Mouse (Mus musculus) kidney, adult 9 months (tissue): ENCODE results near the gene Rhbdd1.

ENCODE experiments used
- DNase-seq: peaks from one replicate; pipeline ENCODE4 v3.0.0; 2022

Gene Rhbdd1

DNA sequence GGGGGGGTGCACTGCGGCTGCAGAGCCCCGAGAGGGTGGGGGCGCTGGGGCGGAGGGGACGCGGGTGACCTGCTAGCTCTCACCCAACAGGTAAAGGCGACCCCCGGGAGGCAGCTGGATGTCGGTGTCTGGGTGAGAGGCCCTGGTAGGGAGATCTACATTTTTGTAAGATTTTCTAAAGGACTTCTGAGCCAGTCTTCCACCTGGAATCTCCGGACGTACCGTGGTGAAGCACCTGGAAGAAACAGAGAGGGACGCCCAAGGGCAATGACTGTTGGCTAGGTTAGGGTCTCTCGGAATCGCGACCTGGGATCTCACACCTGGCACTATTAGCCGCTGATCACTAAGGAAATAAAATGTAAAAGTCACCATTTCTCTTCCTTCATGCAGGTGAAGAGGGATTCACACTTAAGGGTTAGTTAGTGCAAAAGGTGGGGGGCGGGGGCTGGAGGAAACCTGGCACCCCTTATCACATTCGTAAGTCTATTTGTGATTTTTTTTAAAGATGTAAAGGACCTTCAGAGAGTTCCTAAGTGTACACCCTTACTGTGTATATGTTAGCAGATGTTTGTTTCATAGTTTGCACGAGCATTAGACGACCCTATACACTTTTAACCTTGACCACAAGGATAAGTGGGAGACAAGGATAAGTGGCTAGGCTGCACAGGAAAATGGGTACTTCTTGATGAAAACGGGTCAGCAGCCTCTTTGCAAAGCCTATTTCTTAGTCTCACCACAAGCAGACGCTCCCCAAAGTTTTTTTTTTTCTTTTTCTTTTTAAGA lies 24.1 kb upstream of the Rhbdd1 start:
- DNase-seq: peak; percentile 27

DNA sequence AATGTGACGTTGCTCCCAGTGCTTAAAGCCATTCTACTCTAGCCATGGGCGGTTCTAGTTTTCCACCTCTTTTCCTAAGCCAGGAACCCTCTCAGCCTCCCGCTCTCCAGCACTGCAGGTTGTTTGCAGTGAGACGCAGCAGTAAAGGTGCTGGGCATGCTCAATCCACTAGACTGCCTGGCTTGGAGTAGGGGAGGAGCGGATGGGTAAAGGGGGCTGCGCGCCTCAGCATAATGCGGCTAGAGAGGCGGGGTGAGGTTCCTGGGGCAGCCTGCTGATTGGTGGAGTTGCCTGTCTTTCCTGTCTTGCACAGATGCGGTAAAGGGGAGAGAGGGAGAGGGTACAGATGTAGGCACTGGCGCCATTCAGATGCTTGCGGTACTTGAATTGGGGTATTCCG lies 23.5 kb upstream of the Rhbdd1 start:
- peak; percentile 51 for DNase-seq

DNA sequence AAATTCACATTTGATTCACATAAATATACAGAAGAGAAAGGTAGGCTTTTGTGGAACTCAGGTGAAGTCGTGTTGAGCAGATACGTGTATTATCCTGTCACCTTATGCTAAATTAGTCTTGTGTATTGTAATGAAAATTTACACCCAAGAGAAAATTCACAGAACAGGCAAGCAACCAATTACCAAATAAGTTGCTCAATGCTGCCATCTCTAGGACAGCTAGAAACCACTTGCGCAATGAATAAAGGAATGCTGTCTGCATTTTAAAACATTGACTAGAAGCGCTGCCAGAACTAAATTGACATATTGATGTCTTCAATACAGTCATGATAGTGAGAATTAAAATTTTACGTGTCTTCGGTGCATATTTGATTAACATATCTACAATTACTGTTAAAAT lies 22.1 kb upstream of the Rhbdd1 start:
- DNase-seq: peak; percentile 61

DNA sequence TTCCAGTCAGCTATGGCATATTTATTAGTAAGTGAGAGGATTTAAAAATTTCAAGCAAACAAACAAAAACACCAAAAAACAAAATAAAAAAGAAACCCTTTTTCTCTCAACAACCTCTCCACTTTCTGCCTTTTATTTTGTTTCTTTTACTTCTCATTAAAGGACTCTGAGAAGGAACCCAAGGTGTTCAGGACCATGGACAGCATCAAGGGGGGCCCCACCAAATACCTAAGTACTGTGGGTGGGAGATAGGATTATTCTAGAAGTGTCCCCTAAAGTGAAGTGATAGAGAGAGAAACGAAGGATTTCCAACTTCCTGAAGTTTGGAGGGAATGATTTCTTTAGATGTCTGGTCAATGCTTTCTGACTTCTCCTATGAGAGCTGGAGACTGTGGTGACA lies 17.7 kb upstream of the Rhbdd1 start:
- DNase-seq: no peak

DNA sequence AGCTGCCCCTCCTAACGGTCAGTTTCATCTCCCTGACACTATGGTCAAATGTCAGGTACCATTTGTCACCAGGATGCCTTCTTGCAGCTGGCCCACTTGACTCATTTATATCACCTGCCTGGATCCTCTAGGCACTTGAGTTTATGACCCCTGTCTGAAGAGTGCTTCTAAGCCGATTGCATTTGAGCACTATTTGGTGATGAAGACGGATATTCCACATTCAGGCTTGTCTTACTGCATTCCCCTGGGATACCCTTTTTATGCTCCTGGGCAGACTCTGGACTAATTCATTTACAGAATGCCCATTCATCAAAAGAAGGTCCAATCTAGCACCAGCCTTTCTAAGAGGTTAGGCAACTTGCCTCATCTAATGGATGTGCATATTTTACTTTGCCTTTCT lies 11.8 kb upstream of the Rhbdd1 start:
- DNase-seq: no peak

DNA sequence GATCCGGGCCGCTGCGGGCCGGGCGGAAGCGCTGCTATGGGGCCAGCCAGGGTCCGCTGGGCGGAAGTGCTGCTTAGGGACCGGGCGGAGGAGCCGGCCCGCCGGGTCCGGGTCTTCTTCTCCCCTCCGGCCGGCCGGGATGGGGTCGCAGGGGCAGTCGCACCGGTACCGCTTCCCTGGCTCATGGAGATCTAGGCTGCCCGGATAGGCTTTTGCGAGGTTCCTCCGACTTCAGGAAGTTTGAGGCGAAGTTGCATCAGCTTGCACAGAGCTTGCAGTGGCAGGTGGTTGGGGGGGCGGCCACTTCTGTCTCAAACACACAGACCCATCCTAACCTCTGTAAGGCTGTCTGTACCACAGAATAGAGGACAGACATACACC lies 484 bp downstream of the Rhbdd1 start:
- no peak for DNase-seq

DNA sequence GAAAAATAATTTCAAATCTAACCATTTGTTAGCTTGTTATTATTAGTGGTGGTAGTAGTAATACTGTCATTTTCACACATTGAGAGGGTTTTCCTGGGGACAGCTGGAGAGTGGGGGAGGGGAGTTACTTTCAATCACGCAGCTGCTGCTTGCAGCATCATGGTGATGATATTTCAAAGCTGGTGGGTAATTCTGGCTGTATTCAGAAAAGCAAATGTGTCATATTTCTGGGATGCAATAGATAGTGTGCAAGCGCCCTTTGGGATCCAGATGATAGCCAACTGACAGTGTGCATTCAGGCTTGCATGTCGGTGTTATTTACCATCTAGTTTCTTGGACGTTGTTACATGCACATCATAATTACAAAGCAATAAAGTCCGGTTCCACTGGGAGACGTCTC lies 4.2 kb downstream of the Rhbdd1 start:
- no peak for DNase-seq

DNA sequence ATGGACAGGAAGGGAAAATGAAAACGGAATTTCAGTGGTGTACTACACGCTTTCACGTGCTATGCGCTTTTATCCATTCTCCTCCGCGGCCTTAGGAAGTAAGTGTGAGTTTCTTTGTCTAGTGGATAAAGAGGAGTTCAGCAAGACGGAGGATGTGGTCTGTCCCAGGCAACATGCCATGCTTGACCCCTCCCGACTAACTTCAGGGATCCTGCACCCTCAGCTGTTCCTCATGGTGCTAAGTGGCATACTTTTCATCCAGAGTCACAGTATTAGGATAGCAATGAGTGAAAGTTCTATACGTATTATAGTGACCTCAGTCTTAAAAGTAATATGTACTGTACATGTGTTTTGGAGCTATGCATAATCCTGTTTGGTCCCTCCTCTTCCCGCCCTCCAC lies 4.6 kb downstream of the Rhbdd1 start:
- no peak for DNase-seq

DNA sequence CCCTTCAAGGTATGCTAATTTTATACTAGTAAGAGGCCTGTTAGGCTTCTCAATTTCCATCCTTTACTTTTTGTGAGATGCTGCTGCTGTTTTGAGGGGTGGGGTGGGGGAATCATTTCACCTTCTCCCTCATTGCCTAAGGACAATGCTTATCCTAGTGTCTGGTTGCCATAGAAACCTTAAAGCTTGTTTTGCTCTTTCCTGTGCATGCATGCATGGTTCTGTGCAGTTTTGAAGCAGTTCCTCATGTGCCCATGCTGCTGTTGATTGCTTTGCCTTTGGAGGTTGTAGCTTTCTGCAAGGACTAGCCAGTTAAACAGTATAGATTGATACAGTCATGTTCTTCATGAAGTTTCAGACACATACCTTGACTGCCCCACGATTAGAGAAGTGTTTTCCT lies 5.2 kb downstream of the Rhbdd1 start:
- DNase-seq: no peak

DNA sequence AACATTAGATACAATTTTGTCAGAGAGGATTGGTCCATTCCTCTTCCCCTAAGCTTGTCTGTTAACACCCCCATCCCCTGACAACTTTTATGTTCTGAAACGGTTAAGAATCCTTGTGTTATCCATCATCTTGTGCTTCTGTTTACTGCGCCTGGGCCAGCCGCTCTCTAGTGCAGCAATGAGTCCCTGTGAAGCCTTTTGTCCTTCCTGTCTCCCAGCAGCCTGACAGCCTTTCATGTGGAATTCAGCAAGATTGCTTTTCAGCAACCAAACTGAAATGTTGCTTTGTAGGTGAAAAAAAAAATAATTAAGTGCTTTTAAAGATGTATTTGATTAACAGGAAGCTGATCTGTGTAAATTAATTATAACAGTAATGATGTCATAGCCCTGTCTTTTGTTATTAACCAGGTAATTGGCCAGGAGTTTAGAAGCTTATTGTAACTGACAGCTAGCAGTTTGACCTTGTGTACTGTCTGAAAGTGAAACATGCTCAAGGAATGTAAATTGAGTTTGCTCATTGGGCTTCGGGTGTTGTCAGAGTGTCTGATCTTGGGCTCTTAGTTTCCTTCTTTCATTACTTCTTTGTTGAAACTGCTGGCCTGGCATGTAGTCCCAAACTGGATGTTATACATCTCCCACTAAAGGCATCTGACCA lies 8.0 kb downstream of the Rhbdd1 start:
- DNase-seq: peak; percentile 35

DNA sequence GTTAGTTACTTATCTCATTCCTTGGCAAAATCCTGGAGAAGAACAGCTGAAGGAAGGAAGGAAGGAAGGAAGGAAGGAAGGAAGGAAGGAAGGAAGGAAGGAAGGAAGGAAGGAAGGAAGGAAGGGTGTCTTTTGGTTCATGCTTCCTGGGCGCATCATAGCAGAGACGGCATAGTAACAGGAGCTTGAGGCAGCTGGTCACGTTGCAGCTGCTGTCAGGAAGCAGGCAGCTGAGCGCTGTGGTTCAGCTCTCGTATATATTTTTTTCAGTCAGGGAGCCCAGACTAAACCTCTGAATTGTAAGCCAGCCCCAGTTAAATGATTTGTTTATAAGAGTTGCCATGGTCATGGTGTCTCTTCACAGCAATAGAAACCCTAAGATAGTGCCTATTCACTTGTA lies 9.9 kb downstream of the Rhbdd1 start:
- DNase-seq: no peak

DNA sequence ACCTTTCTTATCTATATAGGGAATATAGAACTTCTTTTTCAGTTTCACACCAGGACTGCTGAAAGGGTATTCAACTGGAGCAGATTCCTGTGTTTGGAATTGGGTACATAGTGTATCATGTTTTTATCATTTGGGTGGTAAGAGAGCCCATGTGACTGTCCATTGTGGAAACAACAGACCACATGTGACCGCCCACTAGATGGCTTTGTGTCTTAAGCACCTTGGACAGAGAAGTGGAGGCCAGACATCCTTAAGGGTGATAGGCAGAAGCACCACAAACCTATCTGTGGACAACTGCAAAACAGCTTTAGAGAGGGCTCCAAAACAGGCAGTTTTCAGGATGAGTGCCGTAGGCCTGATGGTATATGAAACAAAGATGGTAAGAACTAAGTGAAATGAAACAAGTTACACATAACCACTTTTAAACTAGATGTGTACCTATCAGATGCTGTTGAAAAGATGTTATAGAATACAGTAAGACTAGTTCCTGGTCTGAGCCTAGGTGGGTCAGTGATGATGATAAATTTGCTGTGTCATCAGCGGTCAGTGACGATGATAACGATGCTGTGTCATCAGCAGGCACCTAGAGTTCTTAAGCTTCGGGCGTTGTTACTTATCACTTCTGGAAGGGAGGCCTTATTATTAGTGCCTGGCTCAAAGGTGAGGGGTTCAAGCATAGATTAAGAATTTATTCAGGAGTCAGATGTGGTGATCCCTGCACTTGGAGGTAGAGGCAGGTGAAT lies 12.0 kb downstream of the Rhbdd1 start:
- no peak for DNase-seq

DNA sequence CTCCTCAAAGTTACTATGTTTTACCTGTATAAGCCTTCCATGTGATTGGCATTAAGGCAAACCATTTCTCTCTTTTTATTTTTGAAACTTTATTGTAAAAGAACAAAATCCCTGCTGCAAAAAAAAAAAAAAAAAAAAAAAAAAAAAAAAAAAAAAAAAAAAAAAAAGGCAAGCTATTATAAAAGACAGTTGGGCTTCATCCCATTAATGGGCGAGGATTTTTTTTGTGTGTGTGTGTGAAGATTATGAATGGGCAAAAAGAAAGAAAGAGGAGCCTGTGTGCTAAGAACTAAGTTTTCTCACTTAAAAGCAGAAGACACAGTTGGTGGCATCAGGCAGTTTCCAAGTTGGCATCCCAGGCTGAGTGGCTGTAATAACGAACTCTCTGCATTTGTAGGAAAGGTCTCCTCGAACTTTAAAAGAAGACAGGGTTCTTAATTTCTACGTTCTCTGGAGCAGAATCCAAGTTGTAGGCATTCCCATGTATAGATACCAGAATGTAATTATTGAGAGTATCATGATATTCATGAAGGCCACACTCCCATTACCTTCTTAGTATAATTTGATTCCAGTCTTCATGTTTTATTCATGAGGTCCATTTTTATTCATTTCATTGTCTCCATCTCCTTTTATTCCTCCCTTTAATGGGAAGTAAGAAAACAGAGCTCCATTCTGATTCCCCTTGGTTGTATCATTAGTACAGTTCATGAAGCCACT lies 13.1 kb downstream of the Rhbdd1 start:
- no peak for DNase-seq

DNA sequence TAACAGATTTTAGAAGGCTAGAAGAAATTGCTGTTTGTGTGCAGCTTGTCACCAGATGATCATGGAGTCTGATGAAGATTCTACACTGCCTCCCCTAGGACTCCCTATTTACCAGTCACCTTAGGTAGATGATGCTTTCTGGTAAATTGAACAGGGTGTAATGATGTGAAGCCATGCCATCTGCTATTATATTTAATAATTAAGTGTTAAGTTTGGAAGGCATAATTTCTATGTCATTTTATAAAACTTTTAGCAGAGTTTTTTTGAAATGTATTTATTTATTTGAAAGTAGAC lies 13.6 kb downstream of the Rhbdd1 start:
- DNase-seq: no peak

DNA sequence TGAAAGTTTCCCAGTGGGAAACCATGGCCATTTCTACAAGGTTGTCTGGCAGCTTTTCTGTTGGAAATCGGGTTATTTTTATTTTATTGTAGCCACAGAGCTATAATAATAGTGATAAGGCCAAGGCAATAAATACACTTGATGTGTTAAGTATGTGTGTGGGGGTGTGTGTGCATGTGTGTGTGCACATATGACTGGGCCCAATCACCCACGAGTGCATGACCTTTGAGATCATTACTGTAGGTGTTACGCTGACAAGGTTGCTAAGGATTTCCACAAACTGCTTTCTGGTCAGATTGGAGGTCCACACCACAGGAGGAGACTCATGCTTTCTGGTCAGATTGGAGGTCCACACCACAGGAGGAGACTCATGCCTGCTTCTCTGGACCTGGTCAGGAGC lies 18.3 kb downstream of the Rhbdd1 start:
- DNase-seq: no peak

DNA sequence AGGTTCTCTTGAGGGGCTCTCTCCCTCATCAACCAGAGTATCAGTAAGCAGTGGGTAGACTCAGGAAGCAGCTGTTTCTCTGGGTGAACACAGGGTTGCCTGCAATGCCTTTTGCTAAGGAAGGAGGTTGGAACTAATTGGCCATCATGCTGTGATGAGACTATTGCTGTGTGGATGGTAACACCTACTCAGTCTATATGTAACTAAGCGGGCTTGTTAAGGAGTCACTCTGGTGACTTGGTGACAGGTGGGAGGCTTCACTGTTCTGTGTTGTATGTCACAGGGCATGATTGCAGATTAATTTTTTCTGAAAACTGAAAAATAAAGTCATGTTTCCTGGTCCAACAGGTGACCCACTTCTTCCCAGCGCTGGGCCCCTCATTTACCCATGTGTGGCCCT lies 36.8 kb downstream of the Rhbdd1 start:
- DNase-seq: no peak

DNA sequence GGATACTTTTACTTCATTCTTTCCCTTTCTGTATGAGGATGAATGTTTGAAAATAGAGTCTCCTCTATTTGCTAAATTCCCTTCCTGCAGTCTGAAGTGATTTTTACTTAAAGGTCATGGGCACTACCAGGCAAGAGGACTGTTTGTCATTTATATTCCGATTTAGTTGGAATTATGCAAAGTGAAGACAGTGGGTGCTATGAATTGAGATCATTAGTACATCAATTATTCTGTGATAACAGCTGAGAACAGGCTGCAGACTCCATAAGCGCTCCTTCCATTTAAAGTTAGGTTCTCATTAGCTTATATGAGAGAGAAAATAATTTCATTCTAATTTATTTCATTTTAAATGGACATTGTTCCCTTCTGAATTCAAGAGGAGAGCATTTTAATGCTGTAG lies 37.5 kb downstream of the Rhbdd1 start:
- DNase-seq: no peak

DNA sequence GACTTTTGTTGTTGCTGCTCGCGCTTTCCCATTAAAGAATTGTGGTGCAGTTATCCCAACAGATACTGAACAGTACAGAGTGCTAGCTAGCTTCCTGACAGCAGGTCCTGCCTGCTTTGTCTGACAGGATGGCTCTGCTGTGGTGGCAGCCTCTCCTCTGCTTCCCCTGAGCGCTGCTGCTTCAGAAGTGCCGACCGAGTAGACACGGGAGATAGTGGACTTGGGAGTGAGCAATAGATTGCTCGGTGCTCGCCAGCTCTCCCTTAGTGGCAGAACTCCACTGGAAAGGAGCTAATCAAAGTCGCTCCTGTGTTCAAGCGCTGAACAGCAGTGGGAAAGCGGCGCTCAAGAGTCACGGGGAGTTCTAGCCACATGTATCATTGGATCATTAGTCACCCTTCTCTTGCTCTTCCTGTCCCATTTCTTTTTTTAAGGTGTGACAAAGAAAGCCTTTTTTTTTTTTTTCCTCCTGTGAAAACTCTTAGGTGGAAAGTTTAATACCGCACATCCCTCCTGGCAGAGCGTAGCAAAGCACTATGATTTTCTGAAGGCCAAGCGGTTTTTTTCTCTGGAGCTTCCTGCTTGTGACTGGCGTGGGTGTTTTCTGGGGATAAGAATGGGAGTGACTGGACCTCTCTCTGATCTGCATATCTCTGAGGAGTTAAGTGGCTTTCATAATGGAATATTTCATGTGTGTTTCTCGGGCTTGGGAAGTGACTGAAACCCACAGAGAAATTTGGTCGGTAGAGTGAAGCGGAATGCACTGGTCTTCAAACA lies 42.8 kb downstream of the Rhbdd1 start:
- DNase-seq: peak; percentile 17

DNA sequence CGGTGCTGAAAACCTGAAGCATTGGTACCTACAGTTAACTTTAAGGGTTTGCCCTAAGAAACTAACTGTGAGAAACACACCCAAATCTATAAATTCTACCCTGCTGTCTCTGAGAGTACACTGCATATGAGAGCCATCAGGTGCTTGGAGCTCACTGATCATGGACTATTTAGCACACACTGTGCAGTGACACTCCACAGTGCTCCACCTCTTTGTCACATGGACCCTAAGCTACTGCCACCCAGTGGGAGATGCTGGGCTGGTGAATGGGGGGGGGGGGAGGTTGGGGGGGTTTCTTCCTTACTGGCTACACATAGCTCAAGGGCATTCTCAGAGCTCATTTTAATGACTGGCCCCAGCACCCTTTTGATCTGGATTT lies 43.4 kb downstream of the Rhbdd1 start:
- no peak for DNase-seq

DNA sequence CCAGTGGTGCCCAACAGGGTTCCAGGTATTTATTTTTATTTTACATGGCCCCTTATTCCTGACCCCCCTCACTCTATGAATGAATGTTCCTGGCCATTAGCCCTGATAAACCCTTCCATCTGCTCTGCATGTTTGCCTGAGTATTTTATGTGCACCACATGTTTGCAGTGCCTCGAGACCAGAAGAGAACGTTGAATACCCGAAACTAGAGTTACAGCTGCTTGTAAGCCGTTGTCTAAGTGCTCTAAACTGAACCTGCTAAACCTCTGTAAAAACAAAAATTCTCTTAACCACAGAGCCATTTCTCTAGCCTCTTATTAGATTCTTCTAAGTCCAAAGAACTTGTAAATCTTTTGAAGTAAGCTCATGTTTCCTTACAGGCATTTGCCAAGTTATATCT lies 45.0 kb downstream of the Rhbdd1 start:
- DNase-seq: no peak

DNA sequence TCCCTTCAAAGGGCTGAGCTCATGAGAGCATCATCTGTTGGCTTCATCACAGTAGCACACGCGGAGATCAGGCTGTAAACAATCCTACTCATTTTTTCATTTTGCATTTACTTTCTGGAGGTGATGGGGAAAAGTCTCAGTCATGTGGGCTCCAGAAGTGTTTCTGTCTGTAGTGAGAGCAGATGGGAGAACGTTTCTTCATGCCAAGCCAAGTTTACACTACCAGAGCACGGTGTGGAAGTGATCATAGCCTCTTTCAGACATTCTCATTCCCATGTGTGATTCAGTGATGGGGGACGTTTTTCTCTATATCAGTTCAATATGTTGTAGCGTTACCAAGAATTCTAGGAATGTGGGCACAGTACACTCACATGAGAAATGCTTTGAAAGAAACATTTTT lies 45.9 kb downstream of the Rhbdd1 start:
- DNase-seq: no peak

DNA sequence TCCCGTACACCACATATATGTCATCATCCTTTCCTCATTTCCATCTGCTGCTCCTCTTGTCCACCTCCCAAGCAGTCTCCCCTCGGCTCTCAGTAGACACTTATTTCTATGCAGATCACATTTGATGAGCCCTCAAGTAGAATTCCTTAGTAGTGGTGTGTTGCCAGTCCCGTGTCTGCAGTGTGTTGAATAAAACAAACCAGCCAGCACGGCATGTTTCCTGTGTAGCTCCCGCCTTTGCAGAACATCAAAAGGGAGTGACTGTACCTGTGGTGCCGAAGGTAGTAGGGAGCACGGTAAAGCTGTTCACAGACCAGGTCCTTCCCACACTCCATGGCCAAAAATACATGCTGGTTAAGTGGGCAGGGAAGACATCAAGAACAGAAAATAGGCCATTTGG lies 47.8 kb downstream of the Rhbdd1 start:
- DNase-seq: no peak

DNA sequence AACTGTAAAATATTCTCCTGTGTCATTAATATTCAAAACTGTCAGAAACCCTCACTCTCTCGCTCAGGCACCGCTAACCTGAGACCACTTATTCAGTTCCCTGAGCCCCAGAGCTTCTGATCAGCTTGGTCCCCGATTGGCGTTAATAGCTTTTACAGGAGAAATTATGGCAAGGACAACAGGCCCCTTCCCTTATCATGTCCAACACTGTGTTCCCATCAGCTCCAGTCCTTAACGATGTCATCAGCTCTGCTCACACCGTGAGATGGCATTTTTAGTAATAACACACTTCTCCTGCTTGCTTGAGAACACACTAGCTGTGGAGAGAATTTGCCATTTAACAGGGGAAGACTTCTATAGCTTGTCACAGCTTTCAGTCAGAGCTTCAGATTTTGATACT lies 48.2 kb downstream of the Rhbdd1 start:
- DNase-seq: no peak
